Mouse (Mus musculus) olfactory bulb, adult 2 months (tissue): ENCODE measurements around the gene Gm28374.

Source experiments
- CTCF ChIP-seq: fragments of 200-500 bp; IDR thresholded peaks from 2 replicates; pipeline ENCODE4 v1.5.1; 2012; ENCODE audit warnings: low read depth, mild to moderate bottlenecking, low read length, moderate library complexity; ENCODE audit not compliant: insufficient read depth
- POLR2A ChIP-seq: fragments of 200-500 bp; IDR thresholded peaks from 2 replicates; pipeline ENCODE4 v1.6.1; 2012; ENCODE audit warnings: mild to moderate bottlenecking, low read depth, low read length, moderate library complexity; ENCODE audit not compliant: insufficient read depth

GRCm38 (mm10) chr19:6057313-6058096 is 24.6 kb downstream of the Gm28374 start, which contains the start of the genes Mrpl49 and Fau:
- TF ChIP-seq POLR2A, result peak; percentile 93
- TF ChIP-seq CTCF, result no peak
